Mouse (Mus musculus) liver, embryonic 12.5 days (tissue): Measurements from ENCODE around the gene Creld1. TPM values are rescaled to one million over a fixed set of nuclear protein-coding genes. Genes with fewer than 3 reads are reported as not detected.
A peak's percentile ranks its signal among the peaks of the same experiment; 100 is the strongest.

ENCODE experiments used
- ATAC-seq: fragments of 200-750 bp; cut with Nextera tagmentation; 2 replicates; pipeline ENCODE4 v1.8.0; 2017; ENCODE audit warnings: moderate number of reproducible peaks, mild to moderate bottlenecking, moderate library complexity
- H3K27ac ChIP-seq: fragments of 300-500 bp; sonication (generic); 2 replicates; pipeline ENCODE4 v1.5.1; 2016; ENCODE audit warnings: mild to moderate bottlenecking
- H3K27me3 ChIP-seq: fragments of 300-500 bp; sonication (generic); replicated peaks from 2 replicates; pipeline ENCODE4 v1.6.1; 2016; ENCODE audit warnings: mild to moderate bottlenecking, moderate library complexity
- H3K36me3 ChIP-seq: fragments of 300-500 bp; sonication (generic); 2 replicates; pipeline ENCODE4 v1.6.1; 2016; ENCODE audit warnings: mild to moderate bottlenecking, moderate library complexity
- H3K4me1 ChIP-seq: fragments of 300-500 bp; sonication (generic); 2 replicates; pipeline ENCODE4 v1.6.1; 2016
- H3K4me2 ChIP-seq: fragments of 300-500 bp; sonication (generic); 2 replicates; pipeline ENCODE4 v1.6.1; 2016; ENCODE audit warnings: mild to moderate bottlenecking, moderate library complexity
- H3K4me3 ChIP-seq: fragments of 300-500 bp; sonication (generic); 2 replicates; pipeline ENCODE4 v1.5.1; 2016; ENCODE audit warnings: mild to moderate bottlenecking, moderate library complexity
- H3K9ac ChIP-seq: fragments of 300-500 bp; sonication (generic); 2 replicates; pipeline ENCODE4 v1.6.1; 2016; ENCODE audit warnings: mild to moderate bottlenecking, moderate library complexity
- H3K9me3 ChIP-seq: fragments of 300-500 bp; sonication (generic); replicated peaks from 2 replicates; pipeline ENCODE4 v1.6.1; 2016; ENCODE audit warnings: mild to moderate bottlenecking, moderate library complexity
- WGBS: fragments of 180-500 bp; shearing (Covaris S2); methylation state at CpG from one replicate; pipeline ENCODE4 v1.1.7; 2016; ENCODE audit not compliant: insufficient replicate concordance; 5-methylcytosine and 5-hydroxymethylcytosine counted together
- microRNA-seq: library from miRNA; unstranded; fragments of <30 nt; microRNA quantifications from one replicate; pipeline ENCODE4, GENCODE M21; 2017
- polyA plus RNA-seq: library from polyadenylated mRNA; unstranded; fragments of >200 nt; fragmentation: Nextera tagmentation; extraction: Ambion mirVana; gene quantifications from 2 replicates; pipeline ENCODE4 v1.2.1, GENCODE M21; 2016

The Creld1 gene
- polyA plus RNA-seq, 1 experiment from 2014 or later: 9.6 TPM

- Histone ChIP-seq H3K4me1 (no peaks in the 10 kb centered on the region), H3K9me3 (no peaks in the 10 kb centered on the region), H3K36me3 (peaks cover 99% of the 10 kb centered on the region), H3K4me2 (no peak overlapping the region), H3K27me3 (no peaks in the 10 kb centered on the region), H3K27ac (no peak overlapping the region), H3K9ac (no peak overlapping the region), H3K4me3 (no peak overlapping the region)
- ATAC-seq: 0 out of 2 replicates have a peak, but pooled peaks have one; percentile 18
- 65% methylated on average over 8 of the region's 8 CpGs for WGBS
Observed at GRCm38 (mm10) chr6:113517434-113518080, 34.5 kb downstream of the Creld1 start.

DNA sequence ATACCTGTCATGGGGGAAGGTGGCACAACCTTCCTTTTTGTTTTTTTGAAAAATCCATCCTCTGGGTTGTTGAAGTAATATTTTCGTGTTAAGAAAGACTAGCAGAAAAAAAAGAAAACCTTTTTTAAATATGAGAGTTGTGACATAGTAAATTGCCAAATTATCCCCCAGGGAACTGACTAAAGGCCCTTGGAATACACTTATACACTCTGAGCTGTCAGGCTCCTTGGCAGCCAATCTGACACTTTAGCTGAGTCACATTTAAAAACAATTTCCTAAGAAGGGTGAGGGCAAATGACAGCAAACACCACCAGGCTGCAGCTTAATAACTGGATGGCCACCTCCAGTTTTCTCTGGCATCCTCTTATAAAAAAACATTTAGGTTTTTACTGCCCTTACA lies 39.2 kb downstream of the Creld1 start:
- 60% methylated on average over 1 of the region's 1 CpGs for WGBS
- H3K4me3 ChIP-seq: no peak overlapping the region

GRCm38 (mm10) chr6:113523420-113523819 lies 40.3 kb downstream of the Creld1 start:
- no peak overlapping the region for H3K27ac ChIP-seq
- no peak overlapping the region for H3K4me2 ChIP-seq
- H3K27me3 ChIP-seq: no peaks in the 10 kb centered on the region
- H3K9ac ChIP-seq: no peak overlapping the region
- no peak for ATAC-seq
- H3K36me3 ChIP-seq: peaks cover 81% of the 10 kb centered on the region
- no peaks in the 10 kb centered on the region for H3K4me1 ChIP-seq
- WGBS: 77% methylated on average over 8 of the region's 8 CpGs
- H3K4me3 ChIP-seq: no peak overlapping the region
- H3K9me3 ChIP-seq: no peaks in the 10 kb centered on the region

More for the DNA sequence above, 39.2 kb downstream of the Creld1 start:
- Histone ChIP-seq H3K4me2 (no peak overlapping the region), H3K9me3 (no peaks in the 10 kb centered on the region), H3K36me3 (peaks cover 84% of the 10 kb centered on the region), H3K9ac (no peak overlapping the region), H3K27me3 (no peaks in the 10 kb centered on the region), H3K4me1 (no peaks in the 10 kb centered on the region), H3K27ac (no peak overlapping the region)
- no peak for ATAC-seq

GRCm38 (mm10) chr6:113530932-113531839 lies 48.1 kb downstream of the Creld1 start, which contains the start of the genes Emc3 and Fancd2:
TSS of gene Emc3 (minus strand) at chr6:113531652.
TSS of gene Fancd2 (plus strand) at chr6:113531682.
- peak; percentile 87 for ATAC-seq
- Histone ChIP-seq H3K9ac (peak within 1 kb of the TSS; percentile 82), H3K27ac (peak within 1 kb of the TSS; percentile 84), H3K4me2 (peak within 1 kb of the TSS; percentile 79), H3K36me3 (peaks cover 48% of the 10 kb centered on the region), H3K27me3 (no peaks in the 10 kb centered on the region), H3K4me1 (peaks cover 30% of the 10 kb centered on the region), H3K9me3 (no peaks in the 10 kb centered on the region), H3K4me3 (peak within 1 kb of the TSS; percentile 81)
- under 1% methylated on average over 47 of the region's 47 CpGs for WGBS

- peak overlapping the region; percentile 84 for H3K27ac ChIP-seq
- WGBS: 4% methylated on average over 7 of the region's 7 CpGs
- H3K36me3 ChIP-seq: peaks cover 51% of the 10 kb centered on the region
- peak overlapping the region; percentile 81 for H3K4me3 ChIP-seq
- H3K27me3 ChIP-seq: no peaks in the 10 kb centered on the region
- H3K9me3 ChIP-seq: no peaks in the 10 kb centered on the region
- ATAC-seq: no peak
- H3K9ac ChIP-seq: peak overlapping the region; percentile 82
- peak overlapping the region; percentile 79 for H3K4me2 ChIP-seq
- peaks cover 30% of the 10 kb centered on the region for H3K4me1 ChIP-seq
Observed at GRCm38 (mm10) chr6:113531840-113532404, 48.8 kb downstream of the Creld1 start.

- no peak for ATAC-seq
- no peaks in the 10 kb centered on the region for H3K9me3 ChIP-seq
- no peak overlapping the region for H3K4me3 ChIP-seq
- no peak overlapping the region for H3K9ac ChIP-seq
- 84% methylated on average over 7 of the region's 7 CpGs for WGBS
- H3K27me3 ChIP-seq: no peaks in the 10 kb centered on the region
- peaks cover 55% of the 10 kb centered on the region for H3K36me3 ChIP-seq
- H3K4me2 ChIP-seq: no peak overlapping the region
- no peak overlapping the region for H3K27ac ChIP-seq
- H3K4me1 ChIP-seq: peaks cover 24% of the 10 kb centered on the region
Observed at GRCm38 (mm10) chr6:113534886-113535285, 51.8 kb downstream of the Creld1 start.

- WGBS: 76% methylated on average over 6 of the region's 6 CpGs
- no peak overlapping the region for H3K4me3 ChIP-seq
- no peaks in the 10 kb centered on the region for H3K9me3 ChIP-seq
- no peak overlapping the region for H3K9ac ChIP-seq
- ATAC-seq: no peak
- H3K4me1 ChIP-seq: peaks cover 4% of the 10 kb centered on the region; the same call in 1 of the 2 replicates
- no peaks in the 10 kb centered on the region for H3K27me3 ChIP-seq
- H3K36me3 ChIP-seq: peaks cover 81% of the 10 kb centered on the region
- H3K27ac ChIP-seq: no peak overlapping the region
- H3K4me2 ChIP-seq: no peak overlapping the region
Observed at GRCm38 (mm10) chr6:113541610-113542009, 58.5 kb downstream of the Creld1 start.

Small RNA genes lying within 50 kb of the gene (microRNA-seq; reads per million reads assigned to microRNA genes)
- not detected for gene Gm23365

Other genes with a start within 250 kb of the Creld1 start
- gene Mtmr14, start 245.5 kb upstream of the Creld1 start, polyA plus RNA-seq: 24.8 and 26.5 TPM in 2 replicates
- 0.02 TPM in 1 of 2 replicates, not detected in the other for gene Cpne9, start 201.0 kb upstream of the Creld1 start, polyA plus RNA-seq
- gene Brpf1, start 176.2 kb upstream of the Creld1 start, polyA plus RNA-seq: 15.8 and 16.0 TPM in 2 replicates
- 8.7 and 9.1 TPM in 2 replicates for gene Ogg1, start 156.3 kb upstream of the Creld1 start, polyA plus RNA-seq
- gene Camk1, start 139.3 kb upstream of the Creld1 start, polyA plus RNA-seq: 31.5 TPM in 2 replicates
- 29.2 and 33.3 TPM in 2 replicates for gene Tada3, start 105.4 kb upstream of the Creld1 start, polyA plus RNA-seq
- 275 and 294 TPM in 2 replicates for gene Arpc4, start 105.2 kb upstream of the Creld1 start, polyA plus RNA-seq
- gene Ttll3, start 94.0 kb upstream of the Creld1 start, polyA plus RNA-seq: 1.1 and 1.3 TPM in 2 replicates
- 19.8 and 22.2 TPM in 2 replicates for gene Rpusd3, start 64.0 kb upstream of the Creld1 start, polyA plus RNA-seq
- gene Cidec, start 47.5 kb upstream of the Creld1 start, polyA plus RNA-seq: not detected in 2 replicates
- 56.0 and 57.1 TPM in 2 replicates for gene Jagn1, start 40.7 kb upstream of the Creld1 start, polyA plus RNA-seq
- 0.36 and 0.41 TPM in 2 replicates for gene Il17re, start 24.8 kb upstream of the Creld1 start, polyA plus RNA-seq
- gene Il17rc, start 11.9 kb upstream of the Creld1 start, polyA plus RNA-seq: 4.7 and 5.1 TPM in 2 replicates
- 0.08 and 0.11 TPM in 2 replicates for gene Prrt3, start 18.6 kb downstream of the Creld1 start, polyA plus RNA-seq
- gene Emc3, start 48.4 kb downstream of the Creld1 start, polyA plus RNA-seq: 55.8 and 56.5 TPM in 2 replicates
- gene Fancd2, start 48.4 kb downstream of the Creld1 start, polyA plus RNA-seq: 13.8 and 16.4 TPM in 2 replicates
- gene Fancd2os, start 117.4 kb downstream of the Creld1 start, polyA plus RNA-seq: 0.10 and 0.11 TPM in 2 replicates
- 106 and 109 TPM in 2 replicates for gene Brk1, start 121.5 kb downstream of the Creld1 start, polyA plus RNA-seq
- 13.9 and 14.8 TPM in 2 replicates for gene Vhl, start 140.7 kb downstream of the Creld1 start, polyA plus RNA-seq
- 17.2 and 17.9 TPM in 2 replicates for gene Irak2, start 155.2 kb downstream of the Creld1 start, polyA plus RNA-seq
- 1.3 TPM in 2 replicates for gene Tatdn2, start 213.8 kb downstream of the Creld1 start, polyA plus RNA-seq
- not detected in 2 replicates for gene Ghrl, start 236.6 kb downstream of the Creld1 start, polyA plus RNA-seq